Mouse (Mus musculus): Measurements from ENCODE around the gene Ociad1.

DNA sequence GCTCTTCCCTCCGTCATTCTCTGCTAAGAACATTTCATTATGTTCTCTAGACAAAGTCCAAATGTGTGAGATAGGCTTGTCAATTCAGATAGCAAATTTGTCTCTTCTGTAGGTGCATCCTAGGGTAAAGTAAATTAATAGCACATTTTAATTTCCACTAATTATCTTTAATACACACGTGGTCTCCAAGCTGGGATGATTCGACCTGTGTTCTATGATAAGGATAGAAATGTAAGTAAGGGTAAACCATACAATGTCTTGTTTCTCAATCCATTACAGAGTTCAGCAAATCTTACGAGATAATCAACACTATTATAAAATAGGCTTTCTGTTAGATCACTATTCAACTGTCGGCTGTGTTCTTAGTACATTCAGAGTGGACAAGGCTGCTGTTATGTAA lies 26.7 kb downstream of the Ociad1 start:
- TF ChIP-seq CTCF (IDR thresholded peaks at IDR 0.05; ENCODE audit: low read depth, low read length) (no peak), POLR2A (IDR thresholded peaks at IDR 0.05; ENCODE audit: extremely low read depth, insufficient read depth, low read length) (no peak)

Measured in liver, adult 2 months (tissue).